Mouse (Mus musculus): ENCODE measurements around the gene Ulk4.

- TF ChIP-seq CTCF (conservative IDR thresholded peaks at IDR 0.05; ENCODE audit: low read length) (no peak), POU5F1 (IDR thresholded peaks at IDR 0.05; ENCODE audit: borderline replicate concordance, low read length) (no peak), NANOG (IDR thresholded peaks at IDR 0.05; ENCODE audit: borderline replicate concordance, low read length) (no peak)
Measured at GRCm38 (mm10) chr9:121310501-121310900, 33.5 kb upstream of the Ulk4 start.

Measured in E14TG2a.4 (cell line).